Mouse (Mus musculus) intestine, embryonic 15.5 days (tissue): ENCODE measurements around the gene Il12rb1. TPM values are rescaled to one million over a fixed set of nuclear protein-coding genes. Genes with fewer than 3 reads are reported as not detected.
A peak's percentile ranks its signal among the peaks of the same experiment; 100 is the strongest.

Experiments used
- ATAC-seq: fragments of 200-750 bp; cut with Nextera tagmentation; 2 replicates; pipeline ENCODE4 v1.8.0; 2017; ENCODE audit warnings: moderate TSS enrichment, moderate library complexity
- H3K27ac ChIP-seq: fragments of 300-500 bp; sonication (generic); 2 replicates; pipeline ENCODE4 v1.5.1; 2015; ENCODE audit warnings: mild to moderate bottlenecking, inconsistent platforms
- H3K27me3 ChIP-seq: fragments of 300-500 bp; sonication (generic); replicated peaks from 2 replicates; pipeline ENCODE4 v1.6.1; 2015; ENCODE audit warnings: inconsistent platforms
- H3K36me3 ChIP-seq: fragments of 300-500 bp; sonication (generic); 2 replicates; pipeline ENCODE4 v1.6.1; 2015; ENCODE audit warnings: inconsistent platforms
- H3K4me1 ChIP-seq: fragments of 300-500 bp; sonication (generic); replicated peaks from 2 replicates; pipeline ENCODE4 v1.6.1; 2015; ENCODE audit warnings: inconsistent platforms
- H3K4me2 ChIP-seq: fragments of 300-500 bp; sonication (generic); replicated peaks from 2 replicates; pipeline ENCODE4 v1.6.1; 2015; ENCODE audit warnings: mild to moderate bottlenecking, inconsistent platforms
- H3K4me3 ChIP-seq: fragments of 300-500 bp; sonication (generic); replicated peaks from 2 replicates; pipeline ENCODE4 v1.5.1; 2015; ENCODE audit warnings: inconsistent platforms
- H3K9ac ChIP-seq: fragments of 300-500 bp; sonication (generic); 2 replicates; pipeline ENCODE4 v1.6.1; 2015; ENCODE audit warnings: inconsistent platforms
- H3K9me3 ChIP-seq: fragments of 300-500 bp; sonication (generic); 2 replicates; pipeline ENCODE4 v1.6.1; 2016; ENCODE audit warnings: inconsistent platforms
- WGBS: fragments of 180-500 bp; shearing (Covaris S2); methylation state at CpG from one replicate; pipeline ENCODE4 v1.1.7; 2015; 5-methylcytosine and 5-hydroxymethylcytosine counted together
- polyA plus RNA-seq: library from polyadenylated mRNA; unstranded; fragments of >200 nt; fragmentation: Nextera tagmentation; extraction: Ambion mirVana; gene quantifications from 2 replicates; pipeline ENCODE4 v1.2.1, GENCODE M21; 2015

The Il12rb1 gene
- polyA plus RNA-seq, 1 experiment from 2014 or later, result 0.40 TPM

DNA sequence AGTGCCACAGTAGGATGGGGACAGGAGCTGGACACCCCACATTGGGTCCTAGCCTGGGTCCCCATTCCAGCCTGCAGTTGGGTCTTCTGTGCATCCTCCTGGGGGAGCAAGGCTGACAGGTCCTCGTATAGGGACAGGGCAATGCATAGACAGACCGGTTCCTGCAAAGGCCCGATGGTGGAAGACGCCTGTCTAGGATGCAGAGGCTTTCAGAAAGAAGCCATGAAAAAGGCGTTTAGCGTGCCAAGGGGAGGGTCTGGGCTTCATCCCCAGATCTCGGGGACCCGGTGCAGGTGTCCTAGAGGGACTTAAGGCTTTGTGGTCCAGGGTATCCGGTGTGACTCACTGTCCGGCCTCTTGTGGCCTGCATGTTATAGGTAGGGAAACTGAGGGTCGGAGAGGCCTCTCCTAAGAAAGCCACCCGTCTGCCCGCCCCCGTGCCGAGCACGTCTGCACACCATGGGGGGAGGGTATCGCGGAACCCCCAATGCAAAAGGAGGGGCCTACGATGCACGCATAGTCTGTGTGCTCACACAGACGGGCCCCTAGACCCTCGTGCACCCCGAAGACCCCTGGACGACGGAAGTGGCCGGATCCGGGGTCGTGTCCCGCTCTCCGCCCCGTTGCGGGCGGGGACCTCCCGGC is 32.3 kb upstream of the Il12rb1 start:
- peak overlapping the region; percentile 82 for H3K4me3 ChIP-seq
- WGBS, result 2% methylated on average over 34 of the region's 34 CpGs
- peak overlapping the region; percentile 98 for H3K27ac ChIP-seq
- peaks cover 46% of the 10 kb centered on the region for H3K4me1 ChIP-seq
- peak overlapping the region; percentile 98 for H3K9ac ChIP-seq
- peak overlapping the region; percentile 90 for H3K4me2 ChIP-seq
- peak; percentile 21 for ATAC-seq
- peaks cover 41% of the 10 kb centered on the region for H3K36me3 ChIP-seq
- no peaks in the 10 kb centered on the region for H3K9me3 ChIP-seq
- H3K27me3 ChIP-seq, result no peaks in the 10 kb centered on the region

DNA sequence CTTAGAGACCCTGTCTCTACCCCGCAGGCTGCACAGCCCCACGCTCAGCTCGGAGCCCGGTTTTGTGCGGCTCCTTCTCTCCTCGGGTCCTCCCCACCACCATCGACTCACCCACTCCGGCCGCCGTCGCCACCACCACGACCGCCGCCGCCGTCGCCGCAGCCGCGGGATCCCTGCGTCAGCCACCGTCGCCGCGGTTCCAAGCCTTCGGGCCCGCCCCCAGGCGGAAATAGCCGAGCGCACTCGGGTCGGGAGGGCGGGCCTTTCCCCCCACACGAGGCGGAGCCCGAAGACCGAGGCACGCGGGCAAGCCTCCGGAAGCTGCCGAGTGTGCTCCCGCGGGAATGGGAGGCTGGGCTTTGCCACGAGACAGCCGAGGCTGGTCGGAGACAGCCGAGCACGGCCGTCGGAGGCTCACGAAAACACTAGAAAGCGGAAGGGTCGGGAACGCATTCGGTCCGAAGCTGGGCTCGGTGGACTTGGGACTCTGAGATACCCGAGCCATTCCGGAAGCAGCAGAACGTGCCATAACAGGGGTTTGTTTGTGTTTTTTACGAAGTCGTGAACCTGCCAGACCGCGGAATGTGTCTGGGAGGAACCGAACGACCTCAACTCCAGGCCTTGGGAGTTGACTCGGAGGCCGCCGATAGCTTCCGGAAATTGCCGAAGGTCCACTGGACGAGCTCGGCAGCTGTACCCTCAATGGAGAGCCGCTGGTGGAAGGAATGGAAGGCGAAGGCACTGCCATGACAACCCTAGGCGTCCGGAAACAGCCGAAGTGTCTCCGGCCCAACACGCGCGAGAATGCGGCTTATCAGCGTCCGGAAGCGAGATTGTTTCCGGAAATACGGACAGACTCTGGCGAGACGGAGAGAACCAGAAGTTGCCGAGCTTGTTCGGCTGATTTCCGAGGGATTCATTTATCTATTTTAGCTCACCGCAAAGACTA is 31.5 kb upstream of the Il12rb1 start, which contains the start of gene Pik3r2:
TSS of gene Pik3r2 (minus strand) at position 218 of the 949 bp plus-strand sequence.
- Histone ChIP-seq H3K27ac (peak within 1 kb of the TSS; percentile 98), H3K4me2 (peak within 1 kb of the TSS; percentile 90), H3K4me3 (peak within 1 kb of the TSS; percentile 82), H3K4me1 (peaks cover 46% of the 10 kb centered on the region), H3K36me3 (peaks cover 35% of the 10 kb centered on the region), H3K27me3 (no peaks in the 10 kb centered on the region), H3K9me3 (no peaks in the 10 kb centered on the region), H3K9ac (peak within 1 kb of the TSS; percentile 98)
- WGBS, result under 1% methylated on average over 92 of the region's 94 CpGs
- ATAC-seq, result peak; percentile 94

DNA sequence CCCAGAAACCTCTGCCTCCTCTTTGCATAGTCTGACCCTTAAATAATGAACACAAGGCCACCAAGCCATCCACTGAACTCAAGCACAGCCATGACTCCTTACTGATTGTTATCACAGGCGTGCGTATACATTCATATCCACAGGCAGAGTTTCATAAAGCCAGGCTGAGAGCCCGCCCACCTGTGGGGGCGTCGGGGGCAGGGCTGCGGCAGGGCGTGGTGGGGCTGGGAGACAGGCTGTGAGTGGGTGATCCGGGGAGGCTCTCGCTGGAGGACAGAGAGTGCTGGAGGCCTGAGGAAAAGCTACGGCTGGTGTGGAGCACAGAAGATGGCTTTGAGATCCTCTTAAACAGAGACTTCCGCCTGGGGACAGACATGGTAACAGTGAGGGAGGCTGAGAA is 28.2 kb upstream of the Il12rb1 start:
- Histone ChIP-seq H3K4me2 (no peak overlapping the region), H3K36me3 (peaks cover 44% of the 10 kb centered on the region), H3K4me1 (peaks cover 18% of the 10 kb centered on the region), H3K9ac (no peak overlapping the region), H3K4me3 (no peak overlapping the region), H3K27me3 (no peaks in the 10 kb centered on the region), H3K9me3 (no peaks in the 10 kb centered on the region), H3K27ac (no peak overlapping the region)
- no peak for ATAC-seq
- WGBS, result 73% methylated on average over 11 of the region's 11 CpGs

DNA sequence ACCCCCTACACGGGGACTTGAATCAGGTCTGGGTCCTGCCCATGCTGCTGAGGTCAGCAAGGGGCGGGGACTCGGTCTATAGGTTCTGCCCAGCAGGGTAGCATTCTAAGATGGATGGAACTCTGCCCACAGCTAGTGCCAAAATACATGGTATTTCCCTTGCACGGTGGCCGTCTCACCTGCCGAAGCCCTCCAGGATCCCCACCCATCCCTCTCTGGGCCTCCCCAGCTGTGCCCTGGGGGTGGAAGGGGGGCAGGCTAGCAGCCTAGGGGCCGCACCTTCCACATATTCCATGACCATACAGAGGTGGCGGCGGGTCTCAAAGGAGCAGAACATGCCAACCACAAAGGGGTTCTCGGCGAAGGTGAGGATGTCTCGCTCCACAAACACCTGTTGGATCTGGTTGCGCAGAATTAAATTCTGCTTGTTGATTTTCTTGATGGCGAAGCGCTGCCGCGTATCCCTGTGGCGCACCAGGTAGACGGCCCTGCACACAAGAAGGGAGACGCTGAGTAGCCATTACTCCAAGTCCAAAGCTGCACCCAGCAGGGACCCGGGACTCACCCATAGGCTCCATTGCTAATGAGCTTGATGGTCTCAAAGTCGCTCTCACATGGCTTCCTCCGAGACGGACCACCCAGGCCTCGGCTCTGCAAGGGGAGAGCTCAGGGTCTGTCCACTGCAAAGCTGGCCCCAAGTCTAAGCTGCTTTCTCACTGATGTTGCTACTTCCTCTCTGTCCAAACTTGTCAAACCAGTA is 21.8 kb upstream of the Il12rb1 start:
- ATAC-seq, result no peak

DNA sequence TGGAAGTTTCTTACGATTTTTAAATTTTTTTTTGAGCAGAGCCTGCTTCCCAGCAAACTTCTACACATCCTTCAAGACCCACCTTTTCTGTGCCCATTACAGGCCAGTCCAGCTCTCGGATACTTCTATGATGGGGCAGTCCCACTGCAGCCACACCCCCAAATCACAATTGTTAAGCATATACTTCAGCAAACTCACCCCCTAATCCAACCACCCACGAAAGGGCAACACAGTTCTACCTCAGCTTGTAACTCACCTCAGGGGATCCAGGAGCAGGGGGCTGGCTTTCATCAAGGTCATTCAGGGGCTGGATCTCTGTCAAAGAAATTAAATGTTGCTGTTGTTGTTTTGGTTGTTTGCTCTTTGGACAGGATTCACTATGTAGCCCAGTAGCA is 21.2 kb upstream of the Il12rb1 start:
- Histone ChIP-seq H3K9ac (no peak overlapping the region), H3K36me3 (peaks cover 44% of the 10 kb centered on the region), H3K4me3 (no peak overlapping the region), H3K9me3 (no peaks in the 10 kb centered on the region), H3K27ac (no peak overlapping the region), H3K27me3 (no peaks in the 10 kb centered on the region), H3K4me2 (peak overlapping the region; percentile 30; the same call in 1 of the 2 replicates), H3K4me1 (peaks cover 25% of the 10 kb centered on the region)
- 82% methylated on average over 3 of the region's 3 CpGs for WGBS
- ATAC-seq, result no peak

More for the DNA sequence above, 21.8 kb upstream of the Il12rb1 start:
- no peak overlapping the region for H3K4me2 ChIP-seq
- no peak overlapping the region for H3K4me3 ChIP-seq
- H3K36me3 ChIP-seq, result peaks cover 44% of the 10 kb centered on the region
- no peaks in the 10 kb centered on the region for H3K9me3 ChIP-seq
- no peak overlapping the region for H3K27ac ChIP-seq
- WGBS, result 89% methylated on average over 25 of the region's 25 CpGs
- H3K4me1 ChIP-seq, result peaks cover 19% of the 10 kb centered on the region
- no peak overlapping the region for H3K9ac ChIP-seq
- H3K27me3 ChIP-seq, result no peaks in the 10 kb centered on the region

GRCm38 (mm10) chr8:70787941-70788667 is 20.1 kb upstream of the Il12rb1 start:
- Histone ChIP-seq H3K9ac (no peak overlapping the region), H3K27ac (0 out of 2 replicates have a peak overlapping the region, but pooled peaks have one; percentile 11), H3K4me3 (no peak overlapping the region), H3K4me1 (peaks cover 32% of the 10 kb centered on the region), H3K36me3 (peaks cover 41% of the 10 kb centered on the region), H3K4me2 (peak overlapping the region; percentile 30), H3K27me3 (no peaks in the 10 kb centered on the region), H3K9me3 (no peaks in the 10 kb centered on the region)
- WGBS, result 32% methylated on average over 30 of the region's 30 CpGs
- peak; percentile 32 for ATAC-seq

GRCm38 (mm10) chr8:70789046-70789445 is 19.2 kb upstream of the Il12rb1 start:
- Histone ChIP-seq H3K4me1 (peaks cover 35% of the 10 kb centered on the region), H3K27me3 (no peaks in the 10 kb centered on the region), H3K36me3 (peaks cover 31% of the 10 kb centered on the region), H3K9ac (no peak overlapping the region), H3K27ac (no peak overlapping the region), H3K4me3 (no peak overlapping the region), H3K9me3 (no peaks in the 10 kb centered on the region), H3K4me2 (no peak overlapping the region)
- no peak for ATAC-seq
- 85% methylated on average over 10 of the region's 10 CpGs for WGBS

- H3K4me1 ChIP-seq, result peaks cover 39% of the 10 kb centered on the region
- peaks cover 20% of the 10 kb centered on the region for H3K36me3 ChIP-seq
- peak overlapping the region; percentile 94 for H3K4me2 ChIP-seq
- H3K9me3 ChIP-seq, result no peaks in the 10 kb centered on the region
- peak overlapping the region; percentile 93 for H3K9ac ChIP-seq
- ATAC-seq, result no peak
- H3K27ac ChIP-seq, result no peak overlapping the region
- peak overlapping the region; percentile 74 for H3K4me3 ChIP-seq
- H3K27me3 ChIP-seq, result no peaks in the 10 kb centered on the region
- WGBS, result 49% methylated on average over 8 of the region's 8 CpGs
These were observed 17.4 kb upstream of the Il12rb1 start for GRCm38 (mm10) chr8:70790846-70791245.

- WGBS, result 53% methylated on average over 7 of the region's 7 CpGs
These were observed 17.0 kb upstream of the Il12rb1 start for GRCm38 (mm10) chr8:70791294-70791701.

GRCm38 (mm10) chr8:70791975-70792691 is 16.1 kb upstream of the Il12rb1 start:
- H3K27me3 ChIP-seq, result no peaks in the 10 kb centered on the region
- H3K4me1 ChIP-seq, result peaks cover 45% of the 10 kb centered on the region
- 3% methylated on average over 58 of the region's 58 CpGs for WGBS
- peak overlapping the region; percentile 80 for H3K27ac ChIP-seq
- H3K9ac ChIP-seq, result peak overlapping the region; percentile 93
- H3K4me2 ChIP-seq, result peak overlapping the region; percentile 94
- ATAC-seq, result peak; percentile 76
- H3K9me3 ChIP-seq, result no peaks in the 10 kb centered on the region
- peaks cover 11% of the 10 kb centered on the region; the same call in 1 of the 2 replicates for H3K36me3 ChIP-seq
- H3K4me3 ChIP-seq, result peak overlapping the region; percentile 74

More at GRCm38 (mm10) chr8:70791294-70791701, 17.0 kb upstream of the Il12rb1 start:
- Histone ChIP-seq H3K4me1 (peaks cover 42% of the 10 kb centered on the region), H3K4me3 (peak overlapping the region; percentile 74), H3K27me3 (no peaks in the 10 kb centered on the region), H3K27ac (no peak overlapping the region), H3K9ac (peak overlapping the region; percentile 93), H3K36me3 (peaks cover 15% of the 10 kb centered on the region), H3K9me3 (no peaks in the 10 kb centered on the region), H3K4me2 (peak overlapping the region; percentile 94)
- ATAC-seq, result no peak

DNA sequence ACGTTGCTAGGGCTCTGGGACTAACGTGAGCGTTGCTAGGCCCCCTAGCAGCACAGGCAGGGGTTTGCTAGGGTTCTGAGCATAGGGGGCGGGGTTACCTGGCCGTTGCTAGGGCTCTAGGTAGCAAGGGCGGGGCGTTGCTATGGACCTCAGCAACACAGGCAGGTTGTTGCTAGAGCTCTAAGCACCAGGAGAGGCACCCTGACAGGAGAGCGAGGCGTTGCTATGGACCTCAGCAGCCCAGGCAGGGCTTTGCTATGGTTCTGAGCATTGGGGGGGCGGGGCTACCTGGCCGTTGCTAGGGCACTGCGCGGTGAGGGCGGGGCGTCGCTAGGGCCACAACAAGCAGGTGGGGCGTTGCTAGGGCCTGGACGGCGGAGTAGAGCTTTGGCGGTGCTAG is 15.5 kb upstream of the Il12rb1 start:
- H3K27ac ChIP-seq, result peak overlapping the region; percentile 80

More for the DNA sequence above, 15.5 kb upstream of the Il12rb1 start:
- ATAC-seq, result peak; percentile 50
- Histone ChIP-seq H3K4me2 (peak overlapping the region; percentile 94), H3K9me3 (no peaks in the 10 kb centered on the region), H3K4me3 (peak overlapping the region; percentile 74), H3K27me3 (no peaks in the 10 kb centered on the region), H3K4me1 (peaks cover 48% of the 10 kb centered on the region), H3K36me3 (peaks cover 11% of the 10 kb centered on the region; the same call in 1 of the 2 replicates), H3K9ac (peak overlapping the region; percentile 93; the same call in 1 of the 2 replicates)
- under 1% methylated on average over 20 of the region's 20 CpGs for WGBS
